Mouse (Mus musculus): Measurements from ENCODE around the gene Mgat5.

DNA sequence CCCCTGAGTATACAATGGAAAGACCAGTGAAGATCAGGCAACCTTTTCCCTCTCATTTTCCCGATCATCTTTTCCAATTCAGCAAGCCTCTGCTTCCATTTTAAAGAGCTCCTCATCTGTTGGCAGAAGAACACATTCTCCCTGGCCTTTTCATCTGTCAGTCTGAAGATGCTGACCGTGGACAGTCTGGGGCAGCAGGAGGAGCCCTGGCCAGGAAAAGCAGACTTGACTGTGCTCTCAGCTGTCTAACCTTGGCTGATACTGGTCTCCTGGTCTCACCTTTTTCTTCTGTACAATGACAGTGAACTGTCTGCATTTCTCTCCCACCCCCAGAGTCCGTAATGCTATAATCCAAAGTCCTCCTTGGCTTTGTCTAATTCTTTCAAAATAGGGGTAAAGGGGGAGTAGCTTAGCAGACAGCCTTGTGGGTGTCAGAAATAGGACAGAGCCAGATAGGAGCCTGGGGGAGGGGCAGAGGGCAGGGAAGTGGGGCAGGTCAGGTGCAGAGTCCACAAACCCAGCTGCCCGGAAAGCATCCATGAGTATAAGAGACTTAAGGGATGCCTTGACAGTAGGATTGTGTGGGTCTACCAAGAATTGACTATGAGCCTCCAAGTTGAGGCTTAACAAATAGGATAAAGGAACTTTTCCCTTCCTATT, 214.2 kb downstream of the Mgat5 start:
- no peak for TF ChIP-seq POLR2A (IDR thresholded peaks at IDR 0.05; ENCODE audit: control insufficient read depth, extremely low read depth, insufficient read depth, low read length, poor library complexity)
- no peak for TF ChIP-seq CTCF (IDR thresholded peaks at IDR 0.05; ENCODE audit: borderline replicate concordance, control insufficient read depth, extremely low read depth, insufficient read depth, low read length, poor library complexity)

Data from thymus, adult 2 months (tissue).